Mouse (Mus musculus) B cell, adult 2 months (primary cell): ENCODE data around the gene Gorasp2.

ENCODE experiments used
- DNase-seq, 2 experiments: peaks; one replicate each; pipeline ENCODE4 v3.0.0; 2022

Gene Gorasp2

DNA sequence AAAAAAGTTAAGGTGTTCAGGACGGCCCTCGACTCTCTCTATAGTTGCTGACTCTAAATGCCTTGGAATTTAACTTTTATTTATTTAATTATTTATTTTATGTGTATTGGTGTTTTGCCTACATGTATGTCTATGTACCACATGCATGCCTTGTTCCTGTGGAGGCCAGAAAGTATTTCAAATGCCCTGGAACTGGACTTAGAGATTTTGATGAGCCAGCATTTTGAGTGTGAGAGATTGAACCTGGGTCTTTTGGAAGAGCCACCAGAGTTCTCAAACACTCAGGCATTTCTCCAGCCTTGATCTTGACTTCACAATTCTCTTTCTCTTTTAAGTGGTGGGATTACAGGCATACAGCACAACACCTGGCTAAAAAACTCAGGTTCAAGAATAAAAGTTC is 90.3 kb downstream of the Gorasp2 start:
- DNase-seq, result no peak

DNA sequence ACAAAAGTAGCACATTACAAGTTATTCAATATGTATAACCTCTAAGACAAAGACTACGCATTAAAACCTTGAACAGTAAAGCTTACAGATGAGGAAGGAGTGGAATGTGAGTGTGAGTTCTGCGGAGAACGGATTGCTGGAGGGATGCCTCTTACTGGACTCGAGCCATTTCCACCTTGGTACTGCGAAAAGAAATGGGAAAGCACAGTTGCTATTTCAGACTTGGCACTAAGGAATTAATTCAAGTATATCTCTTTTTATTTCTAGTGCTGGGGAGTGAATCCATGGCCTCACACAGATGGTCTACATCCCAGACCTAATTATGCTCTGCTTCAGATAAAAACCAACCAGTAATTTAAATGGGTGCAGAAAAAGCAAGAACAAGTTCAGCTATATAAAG is 90.8 kb downstream of the Gorasp2 start:
- no peak for DNase-seq
